Mouse (Mus musculus): ENCODE measurements around the gene Gm3164. TPM values are rescaled to one million over a fixed set of nuclear protein-coding genes. Genes with fewer than 3 reads are reported as not detected.
"Not testable (repeated sequence)": the region's sequence is repeated elsewhere in the genome, so short reads cannot be mapped to it uniquely, and the experiment has no call there.

Gene Gm3164
- not detected in 3 replicates for total RNA-seq (2017)

GRCm38 (mm10) chr14:4414965-4415835, at the start of gene Gm3164:
Gene Gm3164 (plus strand): TSS chr14:4415448.
- not testable (repeated sequence) for ATAC-seq (replicated peaks; ENCODE audit: insufficient number of reproducible peaks, low FRiP score, low TSS enrichment, poor library complexity, severe bottlenecking)

- not testable (repeated sequence) for ATAC-seq (replicated peaks; ENCODE audit: insufficient number of reproducible peaks, low FRiP score, low TSS enrichment, poor library complexity, severe bottlenecking)
Measured at GRCm38 (mm10) chr14:4368991-4369390, 46.3 kb upstream of the Gm3164 start.

DNA sequence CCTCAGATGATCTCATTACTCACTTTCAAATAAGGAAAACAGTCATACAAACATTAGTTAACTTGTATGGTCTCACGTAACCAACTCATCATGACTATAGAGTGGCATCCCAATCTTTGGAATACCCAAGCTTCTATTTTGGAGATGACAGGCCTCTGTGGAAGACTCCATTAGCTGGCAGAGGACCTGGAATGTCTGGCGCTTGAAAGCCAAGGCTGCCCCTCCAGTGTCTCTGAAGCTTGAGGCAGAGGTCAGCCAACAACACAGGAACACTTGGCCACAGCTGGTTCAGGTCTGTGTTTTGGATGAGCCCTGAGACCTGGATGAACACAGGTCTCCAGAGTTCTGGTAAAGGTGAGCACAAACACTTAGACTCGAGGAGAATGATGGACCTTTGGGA, 45.6 kb upstream of the Gm3164 start:
- not testable (repeated sequence) for ATAC-seq (replicated peaks; ENCODE audit: insufficient number of reproducible peaks, low FRiP score, low TSS enrichment, poor library complexity, severe bottlenecking)

DNA sequence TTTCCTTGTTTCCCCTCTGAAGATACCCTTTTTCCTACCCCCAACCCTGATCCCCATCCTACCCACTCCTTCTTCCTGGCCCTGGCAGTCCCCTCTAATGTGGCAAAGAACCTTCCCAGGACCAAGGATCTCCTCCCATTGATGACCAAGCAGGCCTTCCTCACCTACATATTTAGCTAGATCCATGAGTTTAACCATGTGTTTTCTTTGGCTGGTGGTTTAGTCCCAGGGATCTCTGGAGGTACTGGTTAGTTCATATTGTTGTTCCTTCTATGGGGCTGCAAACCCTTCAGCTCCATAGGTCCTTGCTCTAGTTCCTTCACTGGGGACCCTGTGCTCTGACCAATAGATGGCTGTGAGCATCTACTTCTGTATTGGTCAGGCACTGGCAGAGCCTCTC, 37.4 kb upstream of the Gm3164 start:
- ATAC-seq (replicated peaks; ENCODE audit: insufficient number of reproducible peaks, low FRiP score, low TSS enrichment, poor library complexity, severe bottlenecking), result not testable (repeated sequence)

DNA sequence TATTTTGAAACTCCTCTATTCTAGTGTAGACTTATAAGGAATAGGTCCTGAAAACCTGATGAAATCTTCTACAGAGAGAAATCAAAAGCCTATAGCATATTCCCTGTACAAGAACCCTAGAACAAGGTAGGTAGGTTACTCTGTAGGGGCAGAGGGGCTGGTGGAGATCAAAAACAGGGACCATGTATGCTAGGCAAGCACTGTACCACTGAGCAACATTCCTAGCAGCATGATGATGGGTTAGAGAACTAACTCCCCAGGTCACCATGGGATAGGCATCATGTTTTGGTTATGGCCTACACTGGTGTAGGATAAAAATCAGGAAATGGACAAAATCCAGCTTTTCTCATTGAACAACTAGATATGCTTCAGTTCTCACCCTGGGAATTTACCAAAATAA, 29.6 kb upstream of the Gm3164 start:
- ATAC-seq (replicated peaks; ENCODE audit: insufficient number of reproducible peaks, low FRiP score, low TSS enrichment, poor library complexity, severe bottlenecking), result not testable (repeated sequence)

GRCm38 (mm10) chr14:4392841-4393530, 22.3 kb upstream of the Gm3164 start:
- ATAC-seq (replicated peaks; ENCODE audit: insufficient number of reproducible peaks, low FRiP score, low TSS enrichment, poor library complexity, severe bottlenecking), result not testable (repeated sequence)

- not testable (repeated sequence) for ATAC-seq (replicated peaks; ENCODE audit: insufficient number of reproducible peaks, low FRiP score, low TSS enrichment, poor library complexity, severe bottlenecking)
Measured at GRCm38 (mm10) chr14:4397226-4397625, 18.0 kb upstream of the Gm3164 start, which contains the start of gene Gm3159. Gene Gm3159 (plus strand): TSS chr14:4397526.

- not testable (repeated sequence) for ATAC-seq (replicated peaks; ENCODE audit: insufficient number of reproducible peaks, low FRiP score, low TSS enrichment, poor library complexity, severe bottlenecking)
Measured at GRCm38 (mm10) chr14:4398624-4399023, 16.6 kb upstream of the Gm3164 start.

- ATAC-seq (replicated peaks; ENCODE audit: insufficient number of reproducible peaks, low FRiP score, low TSS enrichment, poor library complexity, severe bottlenecking), result not testable (repeated sequence)
Measured at GRCm38 (mm10) chr14:4400115-4400789, 15.0 kb upstream of the Gm3164 start.

GRCm38 (mm10) chr14:4401245-4401644, 14.0 kb upstream of the Gm3164 start:
- not testable (repeated sequence) for ATAC-seq (replicated peaks; ENCODE audit: insufficient number of reproducible peaks, low FRiP score, low TSS enrichment, poor library complexity, severe bottlenecking)

GRCm38 (mm10) chr14:4403840-4404239, 11.4 kb upstream of the Gm3164 start:
- not testable (repeated sequence) for ATAC-seq (replicated peaks; ENCODE audit: insufficient number of reproducible peaks, low FRiP score, low TSS enrichment, poor library complexity, severe bottlenecking)

DNA sequence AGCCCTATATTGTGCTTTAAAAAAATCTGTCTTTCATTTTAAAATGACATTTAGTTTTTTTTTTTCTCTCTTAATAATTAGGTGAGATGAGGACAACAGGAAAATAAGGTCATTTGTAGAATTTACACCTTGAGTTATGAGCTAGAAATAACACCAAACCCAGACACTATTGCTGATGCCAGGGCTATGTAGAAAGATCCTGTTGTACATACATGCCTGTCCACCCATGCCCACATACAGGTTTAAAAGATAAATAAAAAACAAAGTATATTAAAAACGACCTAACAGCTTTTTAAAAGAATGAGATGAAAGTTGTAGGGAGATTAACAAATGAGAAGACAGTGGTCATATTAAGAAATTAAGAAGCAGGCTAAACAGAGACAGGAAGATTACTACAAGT, 5.3 kb upstream of the Gm3164 start:
- not testable (repeated sequence) for ATAC-seq (replicated peaks; ENCODE audit: insufficient number of reproducible peaks, low FRiP score, low TSS enrichment, poor library complexity, severe bottlenecking)

DNA sequence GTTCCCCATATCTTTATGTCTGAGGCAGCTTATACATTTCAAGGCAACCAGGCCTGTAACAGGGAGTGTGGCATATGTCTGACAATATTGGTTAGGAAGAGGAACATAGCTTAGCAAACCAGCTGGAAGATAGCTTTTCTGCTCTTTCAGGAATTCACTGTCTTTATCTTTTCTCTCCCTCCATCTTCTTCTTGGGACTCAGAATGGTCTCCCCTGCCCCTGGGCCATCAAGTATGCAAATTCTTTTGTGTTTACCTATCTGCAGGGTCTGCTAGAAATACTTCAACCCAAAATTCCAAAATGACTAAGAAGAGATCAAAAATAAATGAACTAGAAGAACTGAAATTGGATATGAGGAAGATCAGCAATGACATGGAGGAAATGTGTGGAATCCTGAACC, 15.4 kb downstream of the Gm3164 start, which contains the start of gene Gm3173:
Gm3173 (plus strand) TSS at position 301 of the 400 bp plus-strand sequence.
- ATAC-seq (replicated peaks; ENCODE audit: insufficient number of reproducible peaks, low FRiP score, low TSS enrichment, poor library complexity, severe bottlenecking), result not testable (repeated sequence)

- not testable (repeated sequence) for ATAC-seq (replicated peaks; ENCODE audit: insufficient number of reproducible peaks, low FRiP score, low TSS enrichment, poor library complexity, severe bottlenecking)
Measured at GRCm38 (mm10) chr14:4481445-4481844, 66.2 kb downstream of the Gm3164 start, which contains the start of gene Gm3182. Gene Gm3182 (plus strand): TSS chr14:4481745.

Other genes with a start within 250 kb of the Gm3164 start
- not detected in 3 replicates for gene Gm2974, start 232.9 kb upstream of the Gm3164 start, total RNA-seq (2017)
- gene Gm3138, start 165.8 kb upstream of the Gm3164 start, total RNA-seq (2017), result not detected in 3 replicates
- gene Gm3149, start 98.2 kb upstream of the Gm3164 start, total RNA-seq (2017), result not detected in 3 replicates
- not detected in 3 replicates for gene 2610042L04Rik, start 80.7 kb upstream of the Gm3164 start, total RNA-seq (2017)
- gene Gm3159, start 17.9 kb upstream of the Gm3164 start, total RNA-seq (2017), result not detected in 3 replicates
- not detected in 3 replicates for gene Gm3173, start 15.5 kb downstream of the Gm3164 start, total RNA-seq (2017)
- gene Gm3182, start 66.3 kb downstream of the Gm3164 start, total RNA-seq (2017), result not detected in 3 replicates
- gene Gm3047, start 140.0 kb downstream of the Gm3164 start, total RNA-seq (2017), result not detected in 3 replicates
- gene Gm8159, start 216.9 kb downstream of the Gm3164 start, total RNA-seq (2017), result not detected in 3 replicates
- not detected in 3 replicates for gene Gm3239, start 248.7 kb downstream of the Gm3164 start, total RNA-seq (2017)